Mouse (Mus musculus): ENCODE data around the gene Rimbp3.
"Not testable (repeated sequence)": the region's sequence is repeated elsewhere in the genome, so short reads cannot be mapped to it uniquely, and the experiment has no call there.

Gene Rimbp3

GRCm38 (mm10) chr16:17208389-17209361 lies at the start of gene Rimbp3:
TSS of gene Rimbp3 (plus strand) at chr16:17208603.
- peak; percentile 87 for DNase-seq

- DNase-seq, result not testable (repeated sequence)
Observed at GRCm38 (mm10) chr16:17165478-17165877, 42.9 kb upstream of the Rimbp3 start.

- DNase-seq, result no peak
Observed at GRCm38 (mm10) chr16:17167179-17167578, 41.2 kb upstream of the Rimbp3 start.

- DNase-seq, result no peak
Observed at GRCm38 (mm10) chr16:17168049-17168448, 40.4 kb upstream of the Rimbp3 start.

GRCm38 (mm10) chr16:17175765-17176164 lies 32.6 kb upstream of the Rimbp3 start:
- DNase-seq, result no peak

GRCm38 (mm10) chr16:17177623-17178170 lies 30.7 kb upstream of the Rimbp3 start:
- DNase-seq, result no peak

- no peak for DNase-seq
Observed at GRCm38 (mm10) chr16:17179706-17180105, 28.7 kb upstream of the Rimbp3 start.

- DNase-seq, result no peak
Observed at GRCm38 (mm10) chr16:17181382-17181781, 27.0 kb upstream of the Rimbp3 start.

GRCm38 (mm10) chr16:17182136-17182535 lies 26.3 kb upstream of the Rimbp3 start:
- DNase-seq, result no peak

- DNase-seq, result no peak
Observed at GRCm38 (mm10) chr16:17183003-17183402, 25.4 kb upstream of the Rimbp3 start.

- DNase-seq, result no peak
Observed at GRCm38 (mm10) chr16:17185475-17185874, 22.9 kb upstream of the Rimbp3 start.

- no peak for DNase-seq
Observed at GRCm38 (mm10) chr16:17193823-17194222, 14.6 kb upstream of the Rimbp3 start.

GRCm38 (mm10) chr16:17200121-17200952 lies 8.1 kb upstream of the Rimbp3 start:
- no peak for DNase-seq

GRCm38 (mm10) chr16:17200953-17201707 lies 7.3 kb upstream of the Rimbp3 start:
- DNase-seq, result peak; percentile 90

- no peak for DNase-seq
Observed at GRCm38 (mm10) chr16:17201977-17202376, 6.4 kb upstream of the Rimbp3 start.

- DNase-seq, result no peak
Observed at GRCm38 (mm10) chr16:17202549-17202948, 5.9 kb upstream of the Rimbp3 start, which contains the start of gene Ube2l3. TSS of gene Ube2l3 (minus strand) at chr16:17202649.

GRCm38 (mm10) chr16:17204990-17205389 lies 3.4 kb upstream of the Rimbp3 start:
- peak; percentile 61 for DNase-seq

GRCm38 (mm10) chr16:17209404-17209960 lies 1.1 kb downstream of the Rimbp3 start:
- DNase-seq, result peak; percentile 48

- DNase-seq, result peak; percentile 94
Observed at GRCm38 (mm10) chr16:17209981-17210838, 1.8 kb downstream of the Rimbp3 start.

GRCm38 (mm10) chr16:17216934-17217633 lies 8.7 kb downstream of the Rimbp3 start:
- no peak for DNase-seq

All from thymus, postnatal 14 days (tissue).